Mouse (Mus musculus): ENCODE measurements around the gene Kif1bp.

- TF ChIP-seq POLR2A (IDR thresholded peaks at IDR 0.05; ENCODE audit: insufficient read depth, low read length) (no peak), CTCF (IDR thresholded peaks at IDR 0.05; ENCODE audit: low read depth, low read length) (no peak)
These were observed 22.3 kb downstream of the Kif1bp start for GRCm38 (mm10) chr10:62555705-62556557.
